Mouse (Mus musculus): Measurements from ENCODE around the gene Vmn1r38. TPM values are rescaled to one million over a fixed set of nuclear protein-coding genes. Genes with fewer than 3 reads are reported as not detected.
"Not testable (repeated sequence)": the region's sequence is repeated elsewhere in the genome, so short reads cannot be mapped to it uniquely, and the experiment has no call there.

The Vmn1r38 gene
- polyA plus RNA-seq (2012; ENCODE audit: insufficient read depth, insufficient read length, missing spikeins): not detected in 2 replicates

DNA sequence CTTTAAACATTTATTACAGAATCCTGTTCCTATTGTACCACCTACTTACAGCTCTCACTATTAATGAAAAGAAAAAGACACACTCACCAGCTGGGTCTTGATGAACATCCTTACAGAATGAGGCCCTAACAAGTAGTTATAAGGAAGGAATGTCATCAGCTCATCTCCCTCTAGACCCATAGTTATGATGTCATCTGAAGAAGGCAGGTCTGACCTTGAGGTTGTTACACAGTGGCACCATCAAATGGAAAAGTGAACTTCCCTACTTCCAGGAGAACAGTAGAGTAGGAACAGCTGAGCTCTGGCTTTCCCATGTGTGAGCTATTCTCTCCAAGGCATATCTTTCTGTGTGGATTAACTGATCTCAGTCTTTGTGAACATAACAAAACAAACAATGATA lies at the start of gene Vmn1r38:
Gene Vmn1r38 (minus strand): TSS at position 101 of the 400 bp plus-strand sequence.
- not testable (repeated sequence) for H3K4me3 ChIP-seq (ENCODE audit: insufficient read depth, low read depth, low read length)

DNA sequence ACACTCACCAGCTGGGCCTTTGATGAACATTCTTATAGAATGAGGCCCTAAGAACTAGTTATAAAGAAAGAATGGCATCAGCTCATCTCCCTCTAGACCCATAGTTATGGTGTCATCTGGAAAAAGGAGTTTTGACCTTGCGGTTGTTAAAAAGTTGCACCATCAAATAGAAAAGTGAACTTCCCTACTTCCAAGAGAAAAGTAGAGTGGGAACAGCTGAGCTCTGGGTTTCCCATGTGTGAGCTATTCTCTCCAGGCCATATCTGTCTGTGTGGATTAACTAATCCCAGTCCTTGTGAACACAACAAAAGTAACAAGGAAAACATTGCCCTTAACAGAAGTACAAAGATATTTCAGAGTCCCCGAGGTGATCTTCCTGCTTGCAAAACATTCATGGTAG lies 28.1 kb upstream of the Vmn1r38 start, which contains the start of gene Vmn1r39:
Gene Vmn1r39 (minus strand): TSS at position 101 of the 400 bp plus-strand sequence.
- Histone ChIP-seq H3K4me3 (ENCODE audit: insufficient read depth, low read depth, low read length) (no peak within 1 kb of the TSS), H3K27ac (replicated peaks; ENCODE audit: low read depth, low read length) (no peak within 1 kb of the TSS), H3K4me1 (ENCODE audit: control insufficient read depth, insufficient read depth, insufficient read length, low read length) (no peaks in the 10 kb centered on the region)

More for the DNA sequence above, at the start of gene Vmn1r38:
- not testable (repeated sequence) for H3K4me1 ChIP-seq (ENCODE audit: control insufficient read depth, insufficient read depth, insufficient read length, low read length); H3K27ac ChIP-seq (replicated peaks; ENCODE audit: low read depth, low read length)

DNA sequence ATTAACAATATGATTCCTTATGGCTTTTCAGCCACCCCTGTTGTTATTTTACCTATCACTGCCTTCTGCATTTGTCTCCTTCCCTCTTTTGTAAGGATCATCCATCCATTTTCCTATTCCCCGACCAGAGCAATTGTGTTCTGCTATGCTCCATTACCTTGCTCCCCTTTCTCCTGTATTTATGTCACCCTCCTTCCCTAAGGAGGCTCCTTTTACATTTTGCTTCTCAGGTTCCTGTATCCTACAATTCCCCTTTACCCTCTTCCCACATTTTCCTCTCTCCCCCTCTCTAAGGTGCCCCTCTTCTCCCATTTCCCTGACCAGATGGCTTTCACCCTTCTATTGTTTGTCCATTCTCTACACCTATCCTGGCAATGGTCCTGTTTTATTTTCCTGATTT lies 23.9 kb upstream of the Vmn1r38 start:
- Histone ChIP-seq H3K27ac (replicated peaks; ENCODE audit: low read depth, low read length) (no peak overlapping the region), H3K4me1 (ENCODE audit: control insufficient read depth, insufficient read depth, insufficient read length, low read length) (no peaks in the 10 kb centered on the region), H3K4me3 (ENCODE audit: insufficient read depth, low read depth, low read length) (no peak overlapping the region)

DNA sequence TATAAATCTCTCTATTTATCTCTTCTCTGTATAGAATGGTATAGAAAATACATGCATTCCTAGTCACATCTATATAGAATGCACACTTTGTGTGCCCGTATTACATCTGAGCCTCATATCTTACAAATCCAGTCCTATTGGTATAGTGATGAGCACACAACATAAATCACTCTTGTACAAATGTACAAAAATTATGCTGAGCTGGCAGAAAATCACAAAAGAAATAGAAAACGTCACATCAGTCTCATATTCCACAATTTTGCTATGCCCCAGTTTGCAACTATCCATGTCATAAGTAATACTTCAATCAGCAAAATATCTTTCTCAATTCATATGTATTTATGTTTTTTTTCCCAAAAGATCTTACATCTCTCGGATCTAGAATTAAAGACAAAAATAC lies 23.3 kb upstream of the Vmn1r38 start:
- H3K4me3 ChIP-seq (ENCODE audit: insufficient read depth, low read depth, low read length): no peak overlapping the region
- no peaks in the 10 kb centered on the region for H3K4me1 ChIP-seq (ENCODE audit: control insufficient read depth, insufficient read depth, insufficient read length, low read length)

DNA sequence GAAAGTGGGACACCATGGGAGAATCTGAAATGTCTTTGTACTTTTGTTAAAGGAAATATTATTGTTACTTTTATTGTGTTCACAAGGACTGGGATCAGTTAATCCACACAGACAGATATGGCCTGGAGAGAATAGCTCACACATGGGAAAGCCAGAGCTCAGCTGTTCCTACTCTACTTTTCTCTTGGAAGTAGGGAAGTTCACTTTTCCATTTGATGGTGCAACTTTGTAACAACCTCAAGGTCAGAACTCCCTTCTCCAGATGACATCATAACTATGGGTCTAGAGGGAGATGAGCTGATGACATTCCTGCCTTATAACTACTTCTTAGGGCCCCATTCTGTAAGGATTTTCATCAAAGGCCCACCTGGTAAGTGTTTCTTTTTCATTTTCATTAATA lies 53.3 kb downstream of the Vmn1r38 start, which contains the start of gene Vmn1r37:
Gene Vmn1r37 (plus strand): TSS at position 301 of the 400 bp plus-strand sequence.
- not testable (repeated sequence) for H3K4me1 ChIP-seq (ENCODE audit: control insufficient read depth, insufficient read depth, insufficient read length, low read length); H3K27ac ChIP-seq (replicated peaks; ENCODE audit: low read depth, low read length); H3K4me3 ChIP-seq (ENCODE audit: insufficient read depth, low read depth, low read length)

More for the DNA sequence above, 23.3 kb upstream of the Vmn1r38 start:
- H3K27ac ChIP-seq (replicated peaks; ENCODE audit: low read depth, low read length): no peak overlapping the region

Other genes starting within 250 kb of the Vmn1r38 start
- gene Mad2l1, start 247.2 kb downstream of the Vmn1r38 start, polyA plus RNA-seq (2012; ENCODE audit: insufficient read depth, insufficient read length, missing spikeins): 3.5 and 5.8 TPM in 2 replicates
- not detected in 2 replicates for gene Vmn1r32, start 222.5 kb downstream of the Vmn1r38 start, polyA plus RNA-seq (2012; ENCODE audit: insufficient read depth, insufficient read length, missing spikeins)
- not detected in 2 replicates for gene Vmn1r33, start 164.3 kb downstream of the Vmn1r38 start, polyA plus RNA-seq (2012; ENCODE audit: insufficient read depth, insufficient read length, missing spikeins)
- gene Vmn1r34, start 138.7 kb downstream of the Vmn1r38 start, polyA plus RNA-seq (2012; ENCODE audit: insufficient read depth, insufficient read length, missing spikeins): not detected in 2 replicates
- not detected in 2 replicates for gene Vmn1r35, start 96.7 kb downstream of the Vmn1r38 start, polyA plus RNA-seq (2012; ENCODE audit: insufficient read depth, insufficient read length, missing spikeins)
- not detected in 2 replicates for gene Vmn1r36, start 63.5 kb downstream of the Vmn1r38 start, polyA plus RNA-seq (2012; ENCODE audit: insufficient read depth, insufficient read length, missing spikeins)
- gene Vmn1r37, start 53.2 kb downstream of the Vmn1r38 start, polyA plus RNA-seq (2012; ENCODE audit: insufficient read depth, insufficient read length, missing spikeins): not detected in 2 replicates
- gene Vmn1r39, start 28.0 kb upstream of the Vmn1r38 start, polyA plus RNA-seq (2012; ENCODE audit: insufficient read depth, insufficient read length, missing spikeins): not detected in 2 replicates
- gene Gng12, start 113.8 kb upstream of the Vmn1r38 start, polyA plus RNA-seq (2012; ENCODE audit: insufficient read depth, insufficient read length, missing spikeins): 83.3 and 91.9 TPM in 2 replicates